Mouse (Mus musculus): Measurements from ENCODE around the gene Cblc.

GRCm38 (mm10) chr7:19770375-19770754 lies 26.2 kb downstream of the Cblc start:
- TF ChIP-seq USF1 (IDR thresholded peaks at IDR 0.05; ENCODE audit: low read depth) (no peak), CTCF (IDR thresholded peaks at IDR 0.05; ENCODE audit: control insufficient read depth, insufficient read depth, insufficient read length) (no peak), MYOG (IDR thresholded peaks at IDR 0.05; ENCODE audit: control insufficient read depth, extremely low read depth, insufficient read length) (no peak), CEBPB (IDR thresholded peaks at IDR 0.05; ENCODE audit: low read depth) (no peak)

All from C2C12 (cell line).